Mouse (Mus musculus) neutrophil, adult 5-6 weeks (primary cell): ENCODE data around the gene Dclre1c. TPM values are rescaled to one million over a fixed set of nuclear protein-coding genes. Genes with fewer than 3 reads are reported as not detected.
A peak's percentile ranks its signal among the peaks of the same experiment; 100 is the strongest.

Source experiments
- ATAC-seq: fragments of 151-379, 151-347 bp; 2 replicates; pipeline ENCODE4 v1.8.0; 2017; ENCODE audit warnings: mild to moderate bottlenecking, moderate TSS enrichment; ENCODE audit not compliant: insufficient number of reproducible peaks, poor library complexity, low FRiP score, severe bottlenecking; ENCODE audit errors: extremely low read depth
- total RNA-seq: library from RNA; stranded (forward); fragments of 200-1000 nt; gene quantifications from 2 replicates; pipeline ENCODE4 v1.2.3, GENCODE M21; 2017

Gene Dclre1c
- total RNA-seq, 1 experiment from 2014 or later, result 50.7 TPM

DNA sequence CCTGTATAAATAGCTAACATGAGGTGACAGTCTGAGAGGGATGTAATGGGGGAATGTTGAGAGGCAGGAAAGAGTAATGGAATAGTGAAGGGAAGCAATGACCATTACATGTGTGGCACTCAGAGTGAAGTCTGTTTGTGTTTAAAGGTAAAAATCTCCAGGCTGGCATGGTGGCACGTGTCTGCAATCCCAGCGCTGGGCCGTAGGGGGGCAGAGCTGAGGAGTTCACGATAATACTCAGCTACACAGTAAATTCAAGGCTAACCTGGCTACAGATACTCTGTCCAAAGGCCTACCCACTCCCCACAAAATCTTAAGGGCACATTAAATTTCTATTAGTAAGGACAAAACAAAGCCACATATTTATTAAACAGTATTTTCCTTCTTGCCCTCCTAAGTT is 32.7 kb downstream of the Dclre1c start:
- ATAC-seq, result no peak

- ATAC-seq, result no peak
Measured at GRCm38 (mm10) chr2:3473891-3474290, 50.0 kb downstream of the Dclre1c start.

DNA sequence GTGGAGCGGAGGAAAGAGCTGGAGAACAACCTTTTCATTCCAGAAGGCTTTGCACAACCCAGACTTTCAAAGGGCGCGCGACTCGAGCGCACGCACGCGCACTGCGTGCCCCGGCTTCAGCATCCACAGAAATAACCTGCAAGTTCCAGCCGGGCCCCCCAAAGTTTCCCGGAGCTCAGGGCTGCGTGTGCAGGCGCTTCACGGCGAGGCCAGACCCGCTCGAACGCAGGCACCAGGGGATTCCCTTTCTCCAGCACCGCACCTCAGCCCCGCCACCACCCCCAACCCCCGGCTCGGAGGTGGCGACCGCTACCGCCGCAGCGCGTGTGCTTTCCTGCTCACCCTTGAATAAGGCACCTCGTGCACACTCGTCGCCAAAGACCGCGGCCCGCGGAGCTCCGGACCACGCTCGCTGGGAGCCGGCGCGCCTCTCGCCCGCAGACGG is 50.5 kb downstream of the Dclre1c start:
- no peak for ATAC-seq

DNA sequence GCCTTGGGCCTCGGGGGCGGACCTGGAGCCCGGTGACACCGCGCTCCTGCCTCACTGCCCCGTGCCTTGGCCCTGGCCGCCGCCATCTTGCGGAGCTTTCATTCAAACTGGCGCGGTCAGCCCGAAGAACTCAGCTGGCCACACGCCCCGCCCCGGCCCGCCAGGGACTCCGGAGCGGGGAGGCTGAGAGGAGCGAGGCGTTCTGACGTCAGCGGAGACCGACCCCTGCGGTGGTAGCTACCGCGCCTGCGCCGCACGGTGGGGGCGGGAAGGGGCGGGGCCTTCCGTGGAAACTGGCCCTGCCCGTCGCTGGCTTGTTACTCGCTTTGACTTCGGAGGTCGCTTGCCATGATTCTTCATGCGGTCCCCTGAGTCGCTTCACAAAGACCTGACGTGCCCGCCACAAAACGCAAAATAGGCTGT is 50.9 kb downstream of the Dclre1c start, which contains the start of gene Suv39h2:
Suv39h2 (minus strand) TSS at position 171 of the 423 bp plus-strand sequence.
- peak; percentile 92 for ATAC-seq

DNA sequence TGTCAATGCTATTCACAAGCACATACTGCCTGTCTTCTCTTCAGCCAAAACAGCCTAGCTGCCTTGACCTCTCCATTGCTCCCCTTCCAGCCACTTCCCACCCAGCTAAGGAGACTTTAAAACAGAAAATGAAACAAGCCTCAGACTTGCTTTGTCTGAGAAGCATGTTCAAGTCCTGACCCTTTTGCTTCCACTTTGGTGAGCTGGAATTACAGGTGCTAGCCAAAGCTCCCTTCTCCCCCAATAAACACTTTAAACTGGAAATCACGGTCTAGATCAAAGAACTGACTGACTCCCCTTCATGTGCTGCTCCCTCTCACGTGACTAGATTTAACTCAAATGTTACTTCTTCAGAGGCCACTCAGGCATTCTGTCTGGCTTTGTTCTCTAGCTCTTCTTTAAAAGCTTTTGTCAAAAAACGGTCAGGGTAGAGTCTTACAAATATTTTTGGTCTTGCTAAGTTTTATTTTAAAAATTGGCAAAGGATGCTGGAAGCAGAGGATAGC is 51.9 kb downstream of the Dclre1c start:
- no peak for ATAC-seq

DNA sequence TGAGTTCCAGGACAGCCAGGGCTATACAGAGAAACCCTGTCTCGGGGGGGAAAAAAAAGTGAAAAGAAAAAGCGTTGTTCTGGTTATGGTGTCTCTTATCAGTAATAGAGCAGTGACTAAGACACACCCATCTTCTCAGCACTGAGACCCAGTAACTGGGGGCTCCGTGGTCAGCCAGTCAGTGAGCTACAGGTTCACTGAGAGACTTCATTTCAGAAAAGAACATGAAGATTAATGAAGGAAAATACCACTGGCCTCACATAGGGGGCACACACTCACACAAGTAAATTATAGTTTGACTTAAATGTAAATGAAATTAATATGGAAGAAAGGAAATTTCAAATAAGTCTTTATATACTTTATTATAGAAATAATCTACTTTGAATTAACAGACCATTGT is 56.3 kb downstream of the Dclre1c start:
- ATAC-seq, result no peak

DNA sequence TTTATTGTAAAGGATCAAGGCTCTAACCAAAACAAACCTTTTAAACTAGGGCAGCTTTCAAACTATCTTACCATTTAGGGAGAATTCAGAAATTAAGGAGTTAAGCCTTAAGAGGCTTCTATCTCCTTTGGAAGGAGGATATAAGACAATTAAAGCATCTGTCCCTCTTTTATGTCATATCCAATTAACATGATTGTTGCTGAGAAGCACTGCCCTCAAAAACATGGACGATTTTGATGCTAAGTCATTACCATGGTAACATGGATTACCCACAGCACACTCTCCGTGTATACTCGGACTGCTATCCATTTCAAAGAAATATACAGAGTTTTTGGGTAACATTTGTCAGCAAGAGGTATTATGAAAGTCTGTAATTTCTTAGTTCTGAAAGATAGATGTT is 65.9 kb downstream of the Dclre1c start:
- ATAC-seq, result no peak

DNA sequence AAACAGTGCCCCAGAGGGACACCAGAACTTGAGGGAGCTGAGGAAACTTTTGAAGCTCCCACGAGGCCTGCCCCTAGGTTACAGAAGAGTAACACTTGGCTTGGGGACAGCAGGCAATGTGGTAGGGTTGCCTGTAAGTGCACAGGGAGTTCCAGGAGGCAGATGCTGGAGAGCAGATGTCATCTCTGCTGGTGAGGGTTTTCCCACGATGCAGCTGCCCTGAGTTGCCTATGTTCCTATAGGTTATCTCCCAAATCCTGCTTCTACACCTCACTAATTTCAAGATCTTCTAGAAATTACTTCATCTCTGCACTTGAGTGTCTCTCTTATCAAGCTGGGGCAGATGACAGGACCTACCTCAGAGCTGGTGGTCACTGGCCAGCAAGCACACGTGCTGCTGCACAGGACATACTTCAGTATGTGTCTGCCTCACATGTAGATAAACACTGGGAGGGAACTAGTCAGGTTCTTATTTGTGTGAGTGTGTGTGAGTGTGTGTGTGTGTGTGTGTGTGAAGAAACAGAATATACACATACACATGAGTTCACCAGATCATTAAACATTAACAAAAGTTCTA is 70.0 kb downstream of the Dclre1c start:
- ATAC-seq, result no peak

DNA sequence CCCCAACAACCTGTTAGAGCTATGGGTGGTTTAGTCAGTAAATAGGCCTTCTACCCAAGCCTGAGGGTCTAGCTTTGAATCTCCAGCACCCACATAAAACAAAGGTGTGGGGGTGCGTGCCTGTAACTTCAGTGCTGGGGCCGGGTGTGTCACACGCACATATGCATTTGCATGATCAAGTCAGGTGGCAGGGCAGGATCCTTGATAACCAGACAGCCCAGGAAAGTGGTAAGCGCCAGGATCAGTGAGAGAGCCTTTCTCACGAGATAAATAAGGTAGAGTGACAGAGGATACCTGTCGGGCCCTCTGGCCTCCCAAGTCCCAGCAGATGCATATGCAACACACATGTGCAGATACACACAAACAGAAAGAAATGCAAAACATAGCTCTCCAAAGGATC is 75.6 kb downstream of the Dclre1c start:
- ATAC-seq, result no peak

DNA sequence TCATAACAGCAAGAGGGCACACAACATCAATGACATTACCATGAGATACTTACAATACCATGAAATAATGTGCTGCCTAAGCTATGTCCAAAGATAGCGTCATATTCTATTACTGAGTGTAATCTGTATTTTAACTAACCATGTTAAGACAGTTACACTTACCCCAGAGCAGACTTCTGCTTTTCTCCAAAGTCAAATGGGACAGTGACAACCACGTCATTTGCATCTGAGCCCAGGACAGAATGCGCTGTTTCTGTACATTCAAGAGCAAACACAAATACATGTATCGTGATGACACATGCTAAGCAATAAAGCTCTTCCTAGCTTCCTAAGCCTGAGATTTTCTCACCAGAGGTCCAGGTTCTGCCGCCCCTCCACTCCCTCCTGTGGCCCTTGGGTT is 77.0 kb downstream of the Dclre1c start:
- ATAC-seq, result peak; percentile 67

- no peak for ATAC-seq
Measured at GRCm38 (mm10) chr2:3512076-3512475, 88.1 kb downstream of the Dclre1c start.

DNA sequence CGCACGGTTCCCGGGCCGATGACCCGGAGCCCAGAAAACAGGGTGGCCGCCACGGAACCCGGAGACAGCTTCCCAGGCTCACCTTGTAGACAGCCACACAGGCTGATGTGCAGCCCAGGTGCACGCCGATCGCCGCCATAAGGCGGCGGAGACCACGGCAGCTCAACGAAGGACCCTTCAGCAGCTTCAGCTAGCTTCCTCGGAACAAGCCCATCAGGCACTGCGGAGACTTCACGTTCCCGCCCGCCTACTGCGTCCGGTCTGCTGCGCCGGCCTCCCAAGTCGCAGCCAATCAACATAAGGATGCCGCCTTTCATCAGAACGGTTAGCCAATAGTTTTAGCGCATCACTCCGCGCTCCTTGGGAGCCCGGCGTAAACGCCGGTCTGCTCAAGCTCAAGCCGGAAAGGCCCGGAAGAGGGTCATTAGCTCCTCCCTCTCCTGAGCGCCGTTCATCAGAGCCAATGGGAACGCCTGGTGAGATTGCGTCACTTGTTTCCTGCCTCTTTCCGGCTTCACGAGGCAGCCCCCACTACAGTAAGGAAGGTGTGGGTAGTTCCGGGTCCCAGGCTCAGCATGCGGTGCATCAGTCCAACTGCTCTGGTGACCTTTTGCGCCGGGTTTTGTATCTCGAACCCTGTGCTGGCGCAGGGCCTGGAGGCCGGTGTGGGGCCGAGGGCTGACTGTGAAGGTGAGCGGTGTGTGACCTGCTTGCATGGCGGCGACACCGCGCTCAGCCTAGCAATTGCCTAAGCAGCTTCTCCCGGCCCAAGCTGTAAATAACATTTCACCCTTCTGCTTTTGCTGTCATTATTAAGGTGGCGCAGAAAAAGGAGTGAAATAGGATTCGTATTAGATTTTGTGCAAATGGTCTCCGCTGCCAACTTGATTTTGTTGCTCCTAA is 88.9 kb downstream of the Dclre1c start, which contains the start of the genes Gm45902, Hspa14 and Cdnf:
Gm45902 (minus strand) TSS at position 239 of the 903 bp plus-strand sequence.
Hspa14 (minus strand) TSS at position 263 of the 903 bp plus-strand sequence.
Cdnf (plus strand) TSS at position 479 of the 903 bp plus-strand sequence.
- ATAC-seq, result peak; percentile 94

Other genes starting within 250 kb of the Dclre1c start
- gene Nmt2, start 139.9 kb upstream of the Dclre1c start, total RNA-seq, result 19.7 and 23.6 TPM in 2 replicates
- gene Rpp38, start 91.5 kb upstream of the Dclre1c start, total RNA-seq, result 4.1 and 4.2 TPM in 2 replicates
- not detected in 2 replicates for gene Acbd7, start 88.0 kb upstream of the Dclre1c start, total RNA-seq
- not detected in 2 replicates for gene Olah, start 26.9 kb upstream of the Dclre1c start, total RNA-seq
- gene Meig1, start 1.5 kb upstream of the Dclre1c start, total RNA-seq, result 2.0 and 4.1 TPM in 2 replicates
- 0.47 and 1.4 TPM in 2 replicates for gene Suv39h2, start 50.9 kb downstream of the Dclre1c start, total RNA-seq
- gene Gm45902, start 88.7 kb downstream of the Dclre1c start, total RNA-seq, result 11.3 and 16.1 TPM in 2 replicates
- 100 and 108 TPM in 2 replicates for gene Hspa14, start 88.7 kb downstream of the Dclre1c start, total RNA-seq
- 0.98 and 1.3 TPM in 2 replicates for gene Cdnf, start 88.9 kb downstream of the Dclre1c start, total RNA-seq
- gene Fam107b, start 146.4 kb downstream of the Dclre1c start, total RNA-seq, result 425 and 533 TPM in 2 replicates